Mouse (Mus musculus) neural tube, embryonic 13.5 days (tissue): ENCODE measurements around the gene Mmgt2. TPM values are rescaled to one million over a fixed set of nuclear protein-coding genes. Genes with fewer than 3 reads are reported as not detected.

ENCODE experiments used
- ATAC-seq: fragments of 200-750 bp; cut with Nextera tagmentation; 2 replicates; pipeline ENCODE4 v1.8.0; 2017; ENCODE audit warnings: low read depth, mild to moderate bottlenecking, moderate TSS enrichment, moderate library complexity
- H3K27ac ChIP-seq: fragments of 300-500 bp; sonication (generic); replicated peaks from 2 replicates; pipeline ENCODE4 v1.5.1; 2015; ENCODE audit warnings: moderate library complexity, mild to moderate bottlenecking, inconsistent platforms
- H3K27me3 ChIP-seq: fragments of 300-500 bp; sonication (generic); 2 replicates; pipeline ENCODE4 v1.6.1; 2015; ENCODE audit warnings: mild to moderate bottlenecking, inconsistent platforms
- H3K36me3 ChIP-seq: fragments of 300-500 bp; sonication (generic); 2 replicates; pipeline ENCODE4 v1.6.1; 2015; ENCODE audit warnings: mild to moderate bottlenecking, inconsistent platforms
- H3K4me1 ChIP-seq: fragments of 300-500 bp; sonication (generic); replicated peaks from 2 replicates; pipeline ENCODE4 v1.6.1; 2015; ENCODE audit warnings: inconsistent platforms
- H3K4me2 ChIP-seq: fragments of 300-500 bp; sonication (generic); 2 replicates; pipeline ENCODE4 v1.6.1; 2015; ENCODE audit warnings: inconsistent platforms, mild to moderate bottlenecking, moderate library complexity
- H3K4me3 ChIP-seq: fragments of 300-500 bp; sonication (generic); 2 replicates; pipeline ENCODE4 v1.5.1; 2015; ENCODE audit warnings: mild to moderate bottlenecking, inconsistent platforms
- H3K9ac ChIP-seq: fragments of 300-500 bp; sonication (generic); 2 replicates; pipeline ENCODE4 v1.6.1; 2015; ENCODE audit warnings: moderate library complexity, mild to moderate bottlenecking, inconsistent platforms
- H3K9me3 ChIP-seq: fragments of 300-500 bp; sonication (generic); 2 replicates; pipeline ENCODE4 v1.6.1; 2016; ENCODE audit warnings: inconsistent platforms
- WGBS: fragments of 180-500 bp; shearing (Covaris S2); methylation state at CpG from one replicate; pipeline ENCODE4 v1.1.7; 2015; 5-methylcytosine and 5-hydroxymethylcytosine counted together
- polyA plus RNA-seq: library from polyadenylated mRNA; unstranded; fragments of >200 nt; fragmentation: Nextera tagmentation; extraction: Ambion mirVana; gene quantifications from 2 replicates; pipeline ENCODE4 v1.2.1, GENCODE M21; 2015

Mmgt2 gene
- 21.4 and 25.6 TPM in 2 replicates for polyA plus RNA-seq

- H3K9me3 ChIP-seq = no peaks in the 10 kb centered on the region
- peaks cover 57% of the 10 kb centered on the region for H3K4me1 ChIP-seq
- peak within 1 kb of the TSS; percentile 73 for H3K4me3 ChIP-seq
- H3K27ac ChIP-seq = peak within 1 kb of the TSS; percentile 74
- no peaks in the 10 kb centered on the region for H3K27me3 ChIP-seq
- H3K4me2 ChIP-seq = peak within 1 kb of the TSS; percentile 97
- ATAC-seq = peak; percentile 88
- under 1% methylated on average over 39 of the region's 53 CpGs for WGBS
- H3K9ac ChIP-seq = peak within 1 kb of the TSS; percentile 87
- H3K36me3 ChIP-seq = no peaks in the 10 kb centered on the region
These were observed at the start of gene Mmgt2 for GRCm38 (mm10) chr11:62648591-62649391. TSS of gene Mmgt2 (plus strand) at chr11:62648664.

- peak; percentile 16; the same call in 1 of the 2 replicates for ATAC-seq
- Histone ChIP-seq H3K4me1 (peaks cover 52% of the 10 kb centered on the region), H3K36me3 (peaks cover 30% of the 10 kb centered on the region), H3K27me3 (no peaks in the 10 kb centered on the region), H3K4me2 (peak overlapping the region; percentile 96), H3K27ac (peak overlapping the region; percentile 95), H3K4me3 (peak overlapping the region; percentile 94), H3K9me3 (no peaks in the 10 kb centered on the region), H3K9ac (peak overlapping the region; percentile 68)
- 10% methylated on average over 17 of the region's 17 CpGs for whole genome bisulfite sequencing
These were observed 46.5 kb upstream of the Mmgt2 start for GRCm38 (mm10) chr11:62601732-62602618.

- WGBS = under 1% methylated on average over 58 of the region's 58 CpGs
- peak; percentile 94 for ATAC-seq
- no peaks in the 10 kb centered on the region for H3K27me3 ChIP-seq
- peak overlapping the region; percentile 99 for H3K9ac ChIP-seq
- peak overlapping the region; percentile 96 for H3K4me2 ChIP-seq
- no peaks in the 10 kb centered on the region for H3K9me3 ChIP-seq
- H3K4me3 ChIP-seq = peak overlapping the region; percentile 94
- H3K27ac ChIP-seq = peak overlapping the region; percentile 95
- H3K36me3 ChIP-seq = peaks cover 38% of the 10 kb centered on the region
- H3K4me1 ChIP-seq = peaks cover 57% of the 10 kb centered on the region
These were observed 45.7 kb upstream of the Mmgt2 start for GRCm38 (mm10) chr11:62602619-62603311.

GRCm38 (mm10) chr11:62603312-62604056 lies 45.0 kb upstream of the Mmgt2 start:
- peak overlapping the region; percentile 99 for H3K9ac ChIP-seq
- peaks cover 45% of the 10 kb centered on the region for H3K36me3 ChIP-seq
- peak overlapping the region; percentile 96 for H3K4me2 ChIP-seq
- no peaks in the 10 kb centered on the region for H3K9me3 ChIP-seq
- H3K4me3 ChIP-seq = peak overlapping the region; percentile 94
- no peak; the same call in 1 of the 2 replicates for ATAC-seq
- under 1% methylated on average over 13 of the region's 13 CpGs for WGBS
- no peaks in the 10 kb centered on the region for H3K27me3 ChIP-seq
- H3K27ac ChIP-seq = peak overlapping the region; percentile 95
- H3K4me1 ChIP-seq = peaks cover 50% of the 10 kb centered on the region

- peaks cover 52% of the 10 kb centered on the region for H3K36me3 ChIP-seq
- WGBS = 12% methylated on average over 5 of the region's 5 CpGs
- H3K9me3 ChIP-seq = no peaks in the 10 kb centered on the region
- no peaks in the 10 kb centered on the region for H3K27me3 ChIP-seq
- H3K27ac ChIP-seq = peak overlapping the region; percentile 95; the same call in 1 of the 2 replicates
- no peak for ATAC-seq
- H3K4me2 ChIP-seq = peak overlapping the region; percentile 96
- H3K9ac ChIP-seq = peak overlapping the region; percentile 99
- H3K4me3 ChIP-seq = peak overlapping the region; percentile 94
- H3K4me1 ChIP-seq = peaks cover 49% of the 10 kb centered on the region
These were observed 44.2 kb upstream of the Mmgt2 start for GRCm38 (mm10) chr11:62604123-62604706.

- H3K4me1 ChIP-seq = peaks cover 49% of the 10 kb centered on the region
- peaks cover 59% of the 10 kb centered on the region for H3K36me3 ChIP-seq
These were observed 43.4 kb upstream of the Mmgt2 start for GRCm38 (mm10) chr11:62604886-62605618.

GRCm38 (mm10) chr11:62605619-62606298 lies 42.7 kb upstream of the Mmgt2 start:
- Histone ChIP-seq H3K36me3 (peaks cover 66% of the 10 kb centered on the region), H3K4me1 (peaks cover 49% of the 10 kb centered on the region)
- 47% methylated on average over 10 of the region's 10 CpGs for WGBS

More at GRCm38 (mm10) chr11:62604886-62605618, 43.4 kb upstream of the Mmgt2 start:
- 22% methylated on average over 3 of the region's 3 CpGs for WGBS
- peak overlapping the region; percentile 99 for H3K9ac ChIP-seq
- H3K4me3 ChIP-seq = peak overlapping the region; percentile 94
- peak overlapping the region; percentile 96 for H3K4me2 ChIP-seq
- H3K27ac ChIP-seq = peak overlapping the region; percentile 49; the same call in 1 of the 2 replicates
- no peaks in the 10 kb centered on the region for H3K27me3 ChIP-seq
- H3K9me3 ChIP-seq = no peaks in the 10 kb centered on the region
- no peak for ATAC-seq

GRCm38 (mm10) chr11:62606299-62607169 lies 41.9 kb upstream of the Mmgt2 start:
- Histone ChIP-seq H3K4me3 (no peak overlapping the region), H3K36me3 (peaks cover 66% of the 10 kb centered on the region), H3K9ac (peak overlapping the region; percentile 99; the same call in 1 of the 2 replicates), H3K9me3 (no peaks in the 10 kb centered on the region), H3K4me1 (peaks cover 49% of the 10 kb centered on the region), H3K27ac (0 out of 2 replicates have a peak overlapping the region, but pooled peaks have one; percentile 35), H3K27me3 (no peaks in the 10 kb centered on the region), H3K4me2 (peak overlapping the region; percentile 96)
- ATAC-seq = no peak
- WGBS = 64% methylated on average over 10 of the region's 10 CpGs

More at GRCm38 (mm10) chr11:62605619-62606298, 42.7 kb upstream of the Mmgt2 start:
- H3K9ac ChIP-seq = peak overlapping the region; percentile 99
- no peaks in the 10 kb centered on the region for H3K27me3 ChIP-seq
- ATAC-seq = no peak
- H3K27ac ChIP-seq = 0 out of 2 replicates have a peak overlapping the region, but pooled peaks have one; percentile 33
- no peaks in the 10 kb centered on the region for H3K9me3 ChIP-seq
- H3K4me3 ChIP-seq = peak overlapping the region; percentile 94; the same call in 1 of the 2 replicates
- peak overlapping the region; percentile 96 for H3K4me2 ChIP-seq
